In the genomic region with DNA sequence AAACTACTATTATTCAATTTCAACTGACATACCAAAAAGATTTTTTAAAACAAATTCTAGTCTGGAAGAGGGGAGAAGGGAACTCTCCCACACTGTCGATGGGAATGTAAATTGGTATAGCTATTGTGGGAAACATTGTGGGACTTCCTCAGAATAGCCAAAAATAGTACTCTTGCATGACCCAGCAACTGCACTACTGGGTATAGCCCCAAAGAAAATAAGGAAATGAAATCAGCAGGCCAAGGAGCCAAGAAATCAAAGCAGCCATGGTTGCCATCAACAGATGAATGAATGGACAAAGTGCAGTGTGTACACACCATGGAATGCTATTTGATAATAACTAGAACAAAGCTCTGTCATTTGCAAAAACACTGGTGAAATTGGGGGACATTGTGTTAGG, we compare ENCODE assay signal across 33 mouse cellular contexts. TPM values are rescaled to one million over a fixed set of nuclear protein-coding genes. Genes with fewer than 3 reads are reported as not detected.
A peak's percentile ranks its signal among the peaks of the same experiment; 100 is the strongest.
DNase-seq lines count a peak whose midpoint lies in the region; ATAC-seq and TF ChIP-seq lines count a peak whose summit lies in the region.
"Had no signal": no experiment of that assay in that cellular context is flagged by ENCODE, and none has a peak within 500 bp of the region (broad histone marks: within the 10 kb centered on the region; RNA-seq: fewer than 3 reads in every experiment).

No protein-coding gene starts in this region.

- no peak overlapping the region for H3K27ac ChIP-seq in liver, adult 2 months (replicated peaks; ENCODE audit: insufficient read depth, low read depth, low read length)
- no peak overlapping the region for H3K27ac ChIP-seq in liver, embryonic 12.5 days
- no peak overlapping the region for H3K27ac ChIP-seq in CH12.LX (ENCODE audit: insufficient read depth, low read depth)
- H3K27ac ChIP-seq: embryonic facial prominence, embryonic 10.5 days; embryonic facial prominence, embryonic 15.5 days; heart, adult 2 months; hindbrain, embryonic 10.5 days; kidney, embryonic 15.5 days; liver, embryonic 14.5 days; lung, embryonic 15.5 days; stomach, postnatal 0 days had no signal

- DNase-seq in liver, adult 2 months (ENCODE audit: extremely low read depth, low read depth, low spot score): peak; percentile 19
- no peak for DNase-seq in CH12.LX (ENCODE audit: extremely low read depth)
- peak; percentile 41 for DNase-seq in splenic B cell, adult 2 months (ENCODE audit: low read depth, low spot score)
- no peak for DNase-seq in adrenal gland, postnatal 36 days
- DNase-seq in gastrocnemius, postnatal 10 days: no peak
- DNase-seq: cerebellum, adult 2 months; cerebellum, postnatal 14 days; gastrocnemius, postnatal 25 days; heart, adult 2 months; kidney, adult 18-20 months; kidney, postnatal 25 days; left cerebral cortex, postnatal 4 days; retina, postnatal 1 day; right cerebral cortex, postnatal 25 days; spleen, adult 18-20 months; thymus, adult 2 months; thymus, postnatal 36 days had no signal

- H3K9me3 ChIP-seq in liver, embryonic 12.5 days (replicated peaks): no peaks in the 10 kb centered on the region
- no peaks in the 10 kb centered on the region for H3K9me3 ChIP-seq in CH12.LX (replicated peaks; ENCODE audit: low read length)
- H3K9me3 ChIP-seq: embryonic facial prominence, embryonic 10.5 days; embryonic facial prominence, embryonic 15.5 days; heart, embryonic 12.5 days; hindbrain, embryonic 10.5 days; kidney, embryonic 15.5 days; lung, embryonic 15.5 days had no signal

- H3K4me2 ChIP-seq in liver, embryonic 12.5 days: no peak overlapping the region
- no peak overlapping the region for H3K4me2 ChIP-seq in CH12.LX (ENCODE audit: insufficient read depth, low read depth, poor library complexity, severe bottlenecking)
- H3K4me2 ChIP-seq: embryonic facial prominence, embryonic 15.5 days; heart, embryonic 12.5 days; kidney, embryonic 15.5 days; lung, embryonic 15.5 days; midbrain, embryonic 11.5 days had no signal

- TF ChIP-seq POLR2A in liver, adult 2 months (IDR thresholded peaks at IDR 0.05; ENCODE audit: extremely low read depth, insufficient read depth, low read length): no peak
- no peak for TF ChIP-seq POLR2A in CH12.LX (IDR thresholded peaks at IDR 0.05; ENCODE audit: low read depth, low read length)

- H3K4me1 ChIP-seq in liver, adult 2 months (ENCODE audit: control insufficient read depth, insufficient read depth, low read length): no peaks in the 10 kb centered on the region
- H3K4me1 ChIP-seq in liver, embryonic 12.5 days: no peaks in the 10 kb centered on the region
- H3K4me1 ChIP-seq in CH12.LX (ENCODE audit: control insufficient read depth in 1 of 2, insufficient read depth in 2 of 2): peaks cover 10 to 32% of the 10 kb centered on the region in 2 experiments
- H3K4me1 ChIP-seq: embryonic facial prominence, embryonic 10.5 days; embryonic facial prominence, embryonic 15.5 days; heart, embryonic 12.5 days; hindbrain, embryonic 10.5 days; lung, embryonic 15.5 days had no signal

- no peaks in the 10 kb centered on the region for H3K79me2 ChIP-seq in liver, adult 2 months (ENCODE audit: control insufficient read depth, insufficient read depth, low read length)
- H3K79me2 ChIP-seq in CH12.LX (replicated peaks; ENCODE audit: control insufficient read depth, extremely low read depth, insufficient read depth, poor library complexity, severe bottlenecking): no peaks in the 10 kb centered on the region

- in situ Hi-C loops in CH12.LX (cut with MboI; ENCODE audit: low pct_ligation_motif_present, low pct_unique_long_range_greater_than_20kb, low sequenced_read_pairs): loop anchor here (25.0 kb wide), 2 partner anchors 90 to 265 kb away; a partner anchor contains a TSS

- peak; percentile 50 for TF ChIP-seq EP300 in CH12.LX (IDR thresholded peaks at IDR 0.05; ENCODE audit: low read length)

- dilution Hi-C loops in CH12.LX (cut with MboI; ENCODE audit: extremely low pct_ligation_motif_present, extremely low pct_unique_long_range_greater_than_20kb, low sequenced_read_pairs): no loop called here

- no peaks in the 10 kb centered on the region for H3K36me3 ChIP-seq in liver, adult 2 months (ENCODE audit: control insufficient read depth, insufficient read depth, low read length)
- H3K36me3 ChIP-seq in liver, embryonic 12.5 days: no peaks in the 10 kb centered on the region
- H3K36me3 ChIP-seq in CH12.LX (replicated peaks in 1 of 2; ENCODE audit: control insufficient read depth in 1 of 2, insufficient read depth in 1 of 2, low read length in 1 of 2): no peaks in the 10 kb centered on the region
- H3K36me3 ChIP-seq in splenic B cell, adult 2 months (ENCODE audit: control insufficient read depth, insufficient read depth, low read length, poor library complexity, severe bottlenecking): no peaks in the 10 kb centered on the region
- H3K36me3 ChIP-seq: embryonic facial prominence, embryonic 10.5 days; embryonic facial prominence, embryonic 15.5 days; heart, embryonic 12.5 days; hindbrain, embryonic 10.5 days; kidney, embryonic 15.5 days; lung, embryonic 15.5 days had no signal

- TF ChIP-seq RAD21 in CH12.LX (IDR thresholded peaks at IDR 0.05; ENCODE audit: low read depth, low read length): no peak

- no peak overlapping the region for H3K9ac ChIP-seq in liver, adult 2 months (ENCODE audit: low read depth, low read length)
- no peak overlapping the region for H3K9ac ChIP-seq in liver, embryonic 12.5 days
- H3K9ac ChIP-seq in CH12.LX (ENCODE audit: insufficient read depth, low read depth): no peak overlapping the region
- H3K9ac ChIP-seq: embryonic facial prominence, embryonic 15.5 days; heart, embryonic 12.5 days; kidney, embryonic 15.5 days; liver, embryonic 14.5 days; lung, embryonic 15.5 days had no signal

- ATAC-seq in liver, embryonic 12.5 days: no peak
- peak; percentile 41 to 51; a peak in 3 of 4 replicates for ATAC-seq in hematopoietic stem cell, adult 5-6 weeks (replicated peaks in 1 of 2; ENCODE audit: insufficient read depth in 1 of 2, low FRiP score in 2 of 2, low TSS enrichment in 1 of 2, low read depth in 1 of 2, poor library complexity in 2 of 2, severe bottlenecking in 2 of 2)
- ATAC-seq: CD4-positive, CD25-positive, alpha-beta regulatory T cell, adult 4 months; forebrain, embryonic 14.5 days; hindbrain, embryonic 16.5 days had no signal

- TF ChIP-seq CTCF in liver, adult 2 months (IDR thresholded peaks at IDR 0.05; ENCODE audit: low read depth, low read length): no peak
- TF ChIP-seq CTCF in CH12.LX (conservative IDR thresholded peaks at IDR 0.05 in 1 of 2, IDR thresholded peaks at IDR 0.05 in 1 of 2; ENCODE audit: low read depth in 2 of 2, low read length in 2 of 2): no peak

- WGBS in liver, adult 2 months: 80% methylated on average over 1 of the region's 1 CpGs
- 19% methylated on average over 1 of the region's 1 CpGs for WGBS in liver, embryonic 12.5 days (ENCODE audit: insufficient replicate concordance)

- no peak overlapping the region for H3K4me3 ChIP-seq in liver, adult 2 months (ENCODE audit: insufficient read depth, low read depth, low read length)
- no peak overlapping the region for H3K4me3 ChIP-seq in liver, embryonic 12.5 days
- H3K4me3 ChIP-seq in CH12.LX (replicated peaks in 1 of 3; ENCODE audit: low read depth in 2 of 3, low read length in 2 of 3, poor library complexity in 1 of 3): no peak overlapping the region
- H3K4me3 ChIP-seq: embryonic facial prominence, embryonic 10.5 days; embryonic facial prominence, embryonic 15.5 days; heart, adult 2 months; heart, embryonic 12.5 days; hindbrain, embryonic 10.5 days; kidney, embryonic 15.5 days; lung, embryonic 15.5 days had no signal

- H3K27me3 ChIP-seq in liver, adult 2 months (ENCODE audit: control insufficient read depth, insufficient read depth, low read length): no peaks in the 10 kb centered on the region
- no peaks in the 10 kb centered on the region for H3K27me3 ChIP-seq in liver, embryonic 12.5 days (replicated peaks)
- no peaks in the 10 kb centered on the region for H3K27me3 ChIP-seq in CH12.LX (replicated peaks)
- no peaks in the 10 kb centered on the region for H3K27me3 ChIP-seq in splenic B cell, adult 2 months (ENCODE audit: control insufficient read depth, insufficient read depth, low read length, poor library complexity, severe bottlenecking)
- H3K27me3 ChIP-seq: embryonic facial prominence, embryonic 15.5 days; heart, embryonic 12.5 days; kidney, embryonic 15.5 days; lung, embryonic 15.5 days had no signal

TF ChIP-seq in CH12.LX, 34 proteins besides CTCF, POLR2A, EP300 and RAD21:
- TF ChIP-seq ETS1 (conservative IDR thresholded peaks at IDR 0.05; ENCODE audit: low read depth, low read length) (peak; percentile 48; the same call in 1 of the 2 replicates), MEF2A (IDR thresholded peaks at IDR 0.05; ENCODE audit: borderline replicate concordance, low read depth, low read length) (peak; percentile 93), USF2 (conservative IDR thresholded peaks at IDR 0.05; ENCODE audit: low read depth, low read length) (no peak)

RNA-seq across cellular contexts. Expression of a gene that starts 1.5 kb away (rescaled TPM):
- 1.7 and 4.1 TPM in 2 replicates for total RNA-seq in liver, adult 2 months (2014; rRNA removed)
- 0.91 and 0.92 TPM in 2 replicates for polyA plus RNA-seq in liver, adult 2 months (2012; rRNA removed)
- polyA plus RNA-seq in liver, embryonic 12.5 days (2016; fragmentation: Nextera tagmentation; extraction: Ambion mirVana): 1.9 and 2.2 TPM in 2 replicates
- total RNA-seq in CH12.LX (2012; rRNA removed) (61.3 TPM in 2 replicates), CH12.LX (2014; rRNA removed) (55.9 and 73.4 TPM in 2 replicates)
- 40.2 and 43.1 TPM in 2 replicates for polyA plus RNA-seq in CH12.LX (2012; ENCODE audit: insufficient read length, low read depth)
- total RNA-seq in hematopoietic stem cell, adult 5-6 weeks (2017): 106 and 114 TPM in 2 replicates
- total RNA-seq in adrenal gland, postnatal 36 days (2021): 10 to 100 TPM; 16.2 to 19.6 TPM
- total RNA-seq in gastrocnemius, postnatal 10 days (2021): under 1 TPM; 0.19 to 0.43 TPM
- total RNA-seq: layer of hippocampus, adult 18-20 months; layer of hippocampus, postnatal 25 days had no signal
- polyA plus RNA-seq: forebrain, embryonic 14.5 days had no signal

Comparison
In these comparisons a context has a peak if more than half of its experiments do, and no peak if none do; other contexts are left out.
1. DNase-seq: peak in liver, adult 2 months (single experiment) and splenic B cell, adult 2 months (single experiment); none in CH12.LX (single experiment), adrenal gland, postnatal 36 days (0 of 2) and gastrocnemius, postnatal 10 days (single experiment).